Mouse (Mus musculus) lung, postnatal 0 days (tissue): ENCODE measurements at regions not wholly inside any gene's neighbourhood (a gene's known extent, or its start where the extent isn't known, plus 50 kb on each side); places are given as distances from the start of the nearest gene placed in this dataset.
A peak's percentile ranks its signal among the peaks of the same experiment; 100 is the strongest.

Experiments
- ATAC-seq: fragments of 200-750 bp; cut with Nextera tagmentation; 2 replicates; pipeline ENCODE4 v1.8.0; 2017; ENCODE audit warnings: moderate library complexity
- DNase-seq: peaks from one replicate; pipeline ENCODE4 v3.0.0-alpha.2; 2016; ENCODE audit warnings: low spot score
- H3K27ac ChIP-seq: fragments of 300-500 bp; sonication (generic); 2 replicates; pipeline ENCODE4 v1.5.1; 2014; ENCODE audit warnings: antibody characterized with exemption, mild to moderate bottlenecking, low read length, mixed read lengths
- H3K27me3 ChIP-seq: fragments of 300-500 bp; sonication (generic); replicated peaks from 2 replicates; pipeline ENCODE4 v1.6.1; 2014; ENCODE audit warnings: low read length, mixed read lengths; ENCODE audit not compliant: insufficient read depth
- H3K36me3 ChIP-seq: fragments of 300-500 bp; sonication (generic); 2 replicates; pipeline ENCODE4 v1.6.1; 2014; ENCODE audit warnings: low read length, mixed read lengths; ENCODE audit not compliant: insufficient read depth
- H3K4me1 ChIP-seq: fragments of 300-500 bp; sonication (generic); 2 replicates; pipeline ENCODE4 v1.6.1; 2014; ENCODE audit warnings: antibody characterized with exemption, low read depth, low read length, mixed read lengths; ENCODE audit not compliant: insufficient read depth
- H3K4me2 ChIP-seq: fragments of 300-500 bp; sonication (generic); replicated peaks from 2 replicates; pipeline ENCODE4 v1.6.1; 2014; ENCODE audit warnings: low read depth, mild to moderate bottlenecking, low read length, moderate library complexity, mixed read lengths
- H3K4me3 ChIP-seq: fragments of 300-500 bp; sonication (generic); 2 replicates; pipeline ENCODE4 v1.5.1; 2014; ENCODE audit warnings: low read depth, low read length
- H3K9ac ChIP-seq: fragments of 300-500 bp; sonication (generic); replicated peaks from 2 replicates; pipeline ENCODE4 v1.6.1; 2014; ENCODE audit warnings: low read depth, mild to moderate bottlenecking
- H3K9me3 ChIP-seq: fragments of 300-500 bp; sonication (generic); 2 replicates; pipeline ENCODE4 v1.6.1; 2016; ENCODE audit warnings: low read length, mixed read lengths
- CTCF ChIP-seq: IDR thresholded peaks from 2 replicates; pipeline ENCODE4 v1.5.1; 2016; ENCODE audit warnings: antibody characterized with exemption, mild to moderate bottlenecking
- EP300 ChIP-seq: IDR thresholded peaks from 2 replicates; pipeline ENCODE4 v1.6.1; 2016; ENCODE audit warnings: antibody characterized with exemption, mild to moderate bottlenecking, control low read depth
- WGBS: fragments of 180-500 bp; shearing (Covaris S2); extraction: QIAGEN DNeasy Blood & Tissue Kit; methylation state at CpG from one replicate; pipeline ENCODE4 v1.1.7; 2014; 5-methylcytosine and 5-hydroxymethylcytosine counted together

DNA sequence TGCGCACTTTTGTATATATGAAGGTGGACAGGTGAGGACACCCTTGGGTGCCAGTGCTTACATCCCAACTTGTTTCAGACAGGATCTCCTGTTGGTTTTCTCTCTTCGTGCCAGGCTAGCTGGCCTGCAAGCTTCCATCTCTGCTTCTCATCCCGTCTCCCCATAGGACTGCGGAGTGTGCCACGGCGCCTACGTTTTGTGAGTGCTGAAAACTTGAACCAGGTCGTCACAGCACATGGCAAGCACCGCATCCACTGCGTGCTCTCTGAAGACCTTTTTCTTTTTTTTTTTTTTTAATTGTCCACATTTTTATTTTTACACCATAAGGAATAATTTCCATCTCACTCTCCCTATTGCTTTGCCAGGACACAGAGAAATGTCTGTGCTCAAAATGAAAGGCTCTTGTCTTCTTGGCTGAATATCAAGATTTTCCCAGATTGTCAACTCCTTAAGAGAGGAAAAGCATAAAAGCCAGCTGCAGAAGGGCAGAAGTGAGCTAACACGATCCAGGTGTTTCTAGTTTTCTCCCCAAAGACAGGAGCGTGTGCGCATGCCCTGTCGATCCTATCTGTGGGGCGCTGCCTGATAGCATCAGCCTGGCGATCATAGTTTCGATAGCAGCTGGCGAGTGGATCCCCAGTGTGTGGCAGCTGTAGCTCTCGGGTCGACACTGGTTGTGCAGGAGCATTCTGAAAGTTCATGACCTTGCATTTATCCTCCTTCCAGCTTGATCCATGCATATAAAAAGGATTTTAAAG lies 326.4 kb upstream of the Ddhd1 start:
- DNase-seq (peak; percentile 76), ATAC-seq (peak; percentile 69)
- no peak overlapping the region for H3K9ac ChIP-seq
- H3K9me3 ChIP-seq = no peaks in the 10 kb centered on the region
- no peak for TF ChIP-seq CTCF
- TF ChIP-seq EP300 = peak; percentile 46
- H3K36me3 ChIP-seq = no peaks in the 10 kb centered on the region
- H3K4me2 ChIP-seq = peak overlapping the region; percentile 35
- 50% methylated on average over 20 of the region's 20 CpGs for WGBS
- no peak overlapping the region for H3K27ac ChIP-seq
- H3K4me1 ChIP-seq = no peaks in the 10 kb centered on the region
- H3K4me3 ChIP-seq = no peak overlapping the region
- H3K27me3 ChIP-seq = no peaks in the 10 kb centered on the region

DNA sequence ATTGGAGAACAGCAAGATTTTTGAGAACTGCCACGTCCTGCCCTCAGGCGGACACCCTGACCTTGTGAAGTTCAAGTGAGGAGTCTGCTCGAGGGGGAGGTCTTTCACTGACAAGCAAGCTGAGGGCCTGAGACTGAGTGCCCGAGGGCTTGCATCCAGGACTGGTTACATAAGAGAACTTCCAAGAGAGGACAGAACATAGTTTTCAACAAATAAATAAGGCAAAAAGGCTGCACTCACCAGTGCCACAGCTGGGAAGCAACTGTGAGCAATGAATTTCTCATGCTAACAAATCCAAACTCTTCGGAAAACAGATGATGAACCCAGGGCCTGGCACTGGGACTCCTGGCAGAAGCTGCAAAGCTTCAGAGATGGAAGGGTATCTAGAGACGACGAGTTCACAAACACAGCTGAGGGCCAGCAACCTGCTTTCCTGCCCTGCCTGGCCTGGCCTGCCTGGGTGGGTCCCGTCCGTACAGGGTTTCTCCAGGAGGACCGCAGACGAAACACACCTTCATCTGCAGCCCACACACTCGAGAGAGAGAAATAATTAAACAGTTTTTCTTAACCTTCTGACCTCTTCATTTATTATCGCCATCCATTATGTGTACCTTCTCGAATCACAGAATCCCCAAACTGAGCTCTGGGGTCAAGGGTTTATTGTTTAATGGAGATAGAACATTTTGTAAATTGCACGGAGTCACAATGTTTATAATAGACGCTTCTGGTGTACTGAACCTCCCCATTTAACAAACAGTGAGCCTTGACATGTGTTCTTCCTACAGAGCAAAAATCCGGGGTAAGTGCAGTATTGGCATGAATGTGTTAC lies 334.3 kb upstream of the Ddhd1 start:
- DNase-seq (peak; percentile 60), ATAC-seq (peak; percentile 71)
- H3K4me2 ChIP-seq = no peak overlapping the region
- no peaks in the 10 kb centered on the region for H3K36me3 ChIP-seq
- WGBS = 27% methylated on average over 17 of the region's 17 CpGs
- TF ChIP-seq EP300 (no peak), CTCF (peak; percentile 17; the same call in 1 of the 2 replicates)
- H3K9ac ChIP-seq = no peak overlapping the region
- H3K27ac ChIP-seq = no peak overlapping the region; the same call in 1 of the 2 replicates
- H3K4me1 ChIP-seq = peaks cover 9% of the 10 kb centered on the region; the same call in 1 of the 2 replicates
- H3K4me3 ChIP-seq = no peak overlapping the region
- no peaks in the 10 kb centered on the region for H3K27me3 ChIP-seq
- no peaks in the 10 kb centered on the region for H3K9me3 ChIP-seq

DNA sequence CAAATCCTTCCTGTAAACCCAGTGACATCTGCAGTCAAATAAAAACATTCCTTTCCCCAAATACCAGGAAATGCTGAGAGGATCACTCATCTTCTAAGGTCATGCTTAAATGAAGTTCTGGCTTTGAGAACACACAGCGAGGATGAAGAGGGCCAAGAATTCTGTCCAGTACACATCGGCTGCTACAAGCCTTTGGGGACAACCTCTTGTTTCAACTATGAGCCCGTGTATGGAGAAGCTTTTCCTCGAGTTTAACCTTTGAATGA lies 334.9 kb upstream of the Ddhd1 start:
- TF ChIP-seq EP300 (peak; percentile 64; the same call in 1 of the 2 replicates), CTCF (no peak)
- H3K9ac ChIP-seq = no peak overlapping the region
- H3K27ac ChIP-seq = no peak overlapping the region
- H3K27me3 ChIP-seq = no peaks in the 10 kb centered on the region
- H3K36me3 ChIP-seq = no peaks in the 10 kb centered on the region
- no peak for ATAC-seq
- 19% methylated on average over 4 of the region's 4 CpGs for WGBS
- no peak overlapping the region for H3K4me2 ChIP-seq
- DNase-seq = peak; percentile 49
- H3K4me3 ChIP-seq = no peak overlapping the region
- H3K9me3 ChIP-seq = no peaks in the 10 kb centered on the region
- peaks cover 9% of the 10 kb centered on the region; the same call in 1 of the 2 replicates for H3K4me1 ChIP-seq

DNA sequence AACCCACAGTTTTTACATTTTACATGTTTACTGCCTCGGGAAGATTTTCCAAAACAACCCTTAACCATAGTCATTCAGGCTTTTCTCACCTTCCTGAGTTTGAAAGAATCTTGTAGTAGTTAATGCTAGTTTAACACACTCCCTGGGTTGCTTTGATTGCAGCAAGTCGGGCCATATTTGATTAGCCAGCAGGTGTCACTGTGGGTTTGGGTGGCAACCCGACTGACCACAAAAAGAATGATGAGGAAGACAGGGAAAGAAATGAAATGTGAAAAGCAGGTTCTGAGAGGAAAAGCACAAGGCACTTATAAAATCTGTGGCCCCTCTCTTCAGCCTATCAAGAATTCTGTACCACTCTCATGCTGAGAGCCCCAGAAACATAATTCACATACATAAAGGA lies 335.7 kb upstream of the Ddhd1 start:
- Histone ChIP-seq H3K4me3 (no peak overlapping the region), H3K4me1 (peaks cover 9% of the 10 kb centered on the region; the same call in 1 of the 2 replicates), H3K4me2 (no peak overlapping the region), H3K27ac (no peak overlapping the region), H3K27me3 (no peaks in the 10 kb centered on the region), H3K36me3 (no peaks in the 10 kb centered on the region), H3K9me3 (no peaks in the 10 kb centered on the region), H3K9ac (no peak overlapping the region)
- 3% methylated on average over 3 of the region's 3 CpGs for WGBS
- ATAC-seq (no peak), DNase-seq (peak; percentile 76)
- TF ChIP-seq CTCF (peak; percentile 87), EP300 (no peak)

DNA sequence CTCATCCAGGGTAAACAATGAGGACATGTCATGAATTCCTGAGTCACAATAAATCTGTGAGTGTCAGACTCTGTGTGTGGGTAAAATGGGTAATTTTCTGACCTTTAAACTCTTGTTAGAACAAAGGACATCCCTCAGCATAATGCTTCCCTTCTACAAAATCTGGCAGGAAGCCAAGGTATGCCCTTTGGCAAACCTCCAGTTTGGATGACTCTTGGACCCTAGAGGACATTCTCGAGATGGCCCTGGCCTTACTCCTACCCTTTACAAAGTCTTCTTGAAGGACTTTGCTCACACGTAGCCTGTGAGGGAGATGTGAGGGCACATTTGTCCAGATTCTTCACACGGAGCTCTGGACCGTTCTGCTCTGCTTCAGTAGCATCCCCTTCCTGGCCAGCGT lies 338.8 kb upstream of the Ddhd1 start:
- peak; percentile 79 for ATAC-seq
- Histone ChIP-seq H3K4me3 (no peak overlapping the region), H3K36me3 (no peaks in the 10 kb centered on the region), H3K27me3 (no peaks in the 10 kb centered on the region), H3K4me2 (no peak overlapping the region), H3K4me1 (peaks cover 9% of the 10 kb centered on the region; the same call in 1 of the 2 replicates), H3K27ac (no peak overlapping the region), H3K9me3 (no peaks in the 10 kb centered on the region), H3K9ac (no peak overlapping the region)
- DNase-seq = peak; percentile 53
- WGBS = 6% methylated on average over 5 of the region's 5 CpGs
- TF ChIP-seq EP300 = peak; percentile 59
- TF ChIP-seq CTCF = peak; percentile 26

DNA sequence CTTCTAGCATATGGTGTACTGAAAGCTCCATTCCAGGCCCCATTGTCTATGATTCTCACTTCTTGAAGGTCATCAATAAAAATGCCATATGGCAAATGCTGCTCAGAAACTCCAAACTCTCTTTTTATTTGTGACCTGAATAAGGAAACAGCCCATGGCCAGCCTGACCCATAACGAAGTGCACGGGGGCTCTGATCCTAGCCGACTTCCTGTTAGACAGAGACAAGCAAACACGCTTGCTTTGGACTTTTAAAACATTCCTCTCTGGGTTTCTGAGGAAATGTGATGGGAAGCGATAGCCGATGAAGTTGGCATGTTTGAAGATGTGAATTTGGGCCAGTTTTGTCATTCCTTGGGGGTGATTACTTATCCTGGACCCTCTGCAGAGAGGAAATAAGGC lies 346.1 kb upstream of the Ddhd1 start:
- Histone ChIP-seq H3K36me3 (no peaks in the 10 kb centered on the region), H3K9me3 (no peaks in the 10 kb centered on the region), H3K4me2 (no peak overlapping the region), H3K4me1 (no peaks in the 10 kb centered on the region), H3K9ac (no peak overlapping the region), H3K4me3 (no peak overlapping the region), H3K27me3 (no peaks in the 10 kb centered on the region), H3K27ac (no peak overlapping the region)
- TF ChIP-seq CTCF (no peak), EP300 (no peak)
- ATAC-seq (no peak), DNase-seq (no peak)
- 39% methylated on average over 6 of the region's 6 CpGs for whole genome bisulfite sequencing
